Mouse (Mus musculus) MEL (cell line): ENCODE measurements around the gene Prpf8. TPM values are rescaled to one million over a fixed set of nuclear protein-coding genes. Genes with fewer than 3 reads are reported as not detected.

ENCODE experiments used
- DNase-seq: peaks from one replicate; pipeline ENCODE4 v3.0.0; 2011; ENCODE audit warnings: low read depth, low spot score
- H3K27ac ChIP-seq: 2 replicates; pipeline ENCODE4 v1.5.1; 2012; ENCODE audit warnings: low read depth, mild to moderate bottlenecking, control low read depth, low read length, moderate library complexity; ENCODE audit not compliant: control insufficient read depth
- H3K27me3 ChIP-seq, 2 experiments: fragments of 150-350 bp in 1 of 2; sonication (generic) in 1 of 2; 2 replicates each; pipeline ENCODE4 v1.6.1; 2012; ENCODE audit warnings: low read length in 2 of 2, mild to moderate bottlenecking in 2 of 2, improper control_type of control experiment in 1 of 2, moderate library complexity in 1 of 2; ENCODE audit not compliant: insufficient read depth in 2 of 2, control insufficient read depth in 1 of 2
- H3K36me3 ChIP-seq, 2 experiments: 2 replicates each; pipeline ENCODE4 v1.6.1; 2012 to 2014; ENCODE audit warnings: low read length in 2 of 2, improper control_type of control experiment in 1 of 2, inconsistent platforms in 1 of 2, mild to moderate bottlenecking in 1 of 2; ENCODE audit not compliant: insufficient read depth in 2 of 2, control insufficient read depth in 1 of 2
- H3K4me1 ChIP-seq, 2 experiments: fragments of 150-350 bp in 1 of 2; sonication (generic) in 1 of 2; 2 replicates each; pipeline ENCODE4 v1.6.1; 2012; ENCODE audit warnings: low read length in 2 of 2, improper control_type of control experiment in 1 of 2, mild to moderate bottlenecking in 1 of 2; ENCODE audit not compliant: insufficient read depth in 2 of 2, control insufficient read depth in 1 of 2
- H3K4me3 ChIP-seq, 2 experiments: fragments of 150-350 bp in 1 of 2; sonication (generic) in 1 of 2; 2 replicates each; pipeline ENCODE4 v1.5.1; 2012; ENCODE audit warnings: low read depth in 2 of 2, low read length in 2 of 2, mild to moderate bottlenecking in 2 of 2, moderate library complexity in 2 of 2, control low read depth in 1 of 2, improper control_type of control experiment in 1 of 2; ENCODE audit not compliant: control insufficient read depth in 1 of 2, insufficient read depth in 1 of 2
- H3K79me2 ChIP-seq: 2 replicates; pipeline ENCODE4 v1.6.1; 2012; ENCODE audit warnings: mild to moderate bottlenecking, low read length, moderate library complexity; ENCODE audit not compliant: control insufficient read depth, poor library complexity, insufficient read depth
- H3K9ac ChIP-seq: 2 replicates; pipeline ENCODE4 v1.6.1; 2012; ENCODE audit warnings: low read depth, mild to moderate bottlenecking, control low read depth, low read length, moderate library complexity; ENCODE audit not compliant: control insufficient read depth, poor library complexity, severe bottlenecking
- H3K9me3 ChIP-seq: fragments of 150-350 bp; sonication (generic); replicated peaks from 2 replicates; pipeline ENCODE4 v1.6.1; 2012; ENCODE audit warnings: mild to moderate bottlenecking, low read length, improper control_type of control experiment, moderate library complexity; ENCODE audit not compliant: insufficient read depth
- BHLHE40 ChIP-seq: IDR thresholded peaks from 2 replicates; pipeline ENCODE4 v1.6.1; 2012; ENCODE audit warnings: low read depth, mild to moderate bottlenecking, inconsistent platforms, low read length, improper control_type of control experiment, borderline replicate concordance
- CHD1 ChIP-seq: IDR thresholded peaks from 2 replicates; pipeline ENCODE4 v1.6.1; 2012; ENCODE audit warnings: low read depth, mild to moderate bottlenecking, inconsistent platforms, low read length, improper control_type of control experiment
- E2F4 ChIP-seq: IDR thresholded peaks from 2 replicates; pipeline ENCODE4 v1.6.1; 2011; ENCODE audit warnings: low read depth, low read length, improper control_type of control experiment, borderline replicate concordance
- ELF1 ChIP-seq: IDR thresholded peaks from 2 replicates; pipeline ENCODE4 v1.6.1; 2014; ENCODE audit warnings: low read depth, mild to moderate bottlenecking, inconsistent platforms, low read length, improper control_type of control experiment, moderate library complexity
- EP300 ChIP-seq, 2 experiments: IDR thresholded peaks; 2 replicates each; pipeline ENCODE4 v1.6.1; 2011; ENCODE audit warnings: improper control_type of control experiment in 2 of 2, low read length in 2 of 2, low read depth in 1 of 2, mild to moderate bottlenecking in 1 of 2
- ETS1 ChIP-seq: IDR thresholded peaks from 2 replicates; pipeline ENCODE4 v1.6.1; 2012; ENCODE audit warnings: low read depth, mild to moderate bottlenecking, inconsistent platforms, low read length, improper control_type of control experiment, moderate library complexity
- GABPA ChIP-seq: IDR thresholded peaks from 2 replicates; pipeline ENCODE4 v1.6.1; 2012; ENCODE audit warnings: low read depth, mild to moderate bottlenecking, inconsistent platforms, low read length, improper control_type of control experiment, moderate library complexity
- KAT2A ChIP-seq: conservative IDR thresholded peaks from 2 replicates; pipeline ENCODE4 v1.6.1; 2012; ENCODE audit warnings: low read depth, low read length, improper control_type of control experiment, inconsistent platforms
- MAFK ChIP-seq: IDR thresholded peaks from 2 replicates; pipeline ENCODE4 v1.6.1; 2011; ENCODE audit warnings: low read depth, mild to moderate bottlenecking, low read length, improper control_type of control experiment, borderline replicate concordance
- MAX ChIP-seq: IDR thresholded peaks from 2 replicates; pipeline ENCODE4 v1.6.1; 2011; ENCODE audit warnings: low read length, improper control_type of control experiment
- MYB ChIP-seq: IDR thresholded peaks from 2 replicates; pipeline ENCODE4 v1.6.1; 2011; ENCODE audit warnings: mild to moderate bottlenecking, low read depth, low read length, improper control_type of control experiment
- NELFE ChIP-seq: IDR thresholded peaks from 2 replicates; pipeline ENCODE4 v1.6.1; 2011; ENCODE audit warnings: low read depth, low read length, improper control_type of control experiment
- POLR2AphosphoS2 ChIP-seq: IDR thresholded peaks from 2 replicates; pipeline ENCODE4 v1.6.1; 2011; ENCODE audit warnings: low read length, improper control_type of control experiment
- RAD21 ChIP-seq: IDR thresholded peaks from 2 replicates; pipeline ENCODE4 v1.6.1; 2011; ENCODE audit warnings: mild to moderate bottlenecking, low read depth, low read length, improper control_type of control experiment
- RCOR1 ChIP-seq: IDR thresholded peaks from 2 replicates; pipeline ENCODE4 v1.6.1; 2012; ENCODE audit warnings: low read depth, mild to moderate bottlenecking, inconsistent platforms, low read length, improper control_type of control experiment
- SMC3 ChIP-seq: IDR thresholded peaks from 2 replicates; pipeline ENCODE4 v1.6.1; 2011; ENCODE audit warnings: low read depth, low read length, improper control_type of control experiment
- TAL1 ChIP-seq: IDR thresholded peaks from 2 replicates; pipeline ENCODE4 v1.6.1; 2012; ENCODE audit warnings: mild to moderate bottlenecking, inconsistent platforms, low read length, moderate library complexity, mixed read lengths
- TCF12 ChIP-seq: IDR thresholded peaks from 2 replicates; pipeline ENCODE4 v1.6.1; 2014; ENCODE audit warnings: low read depth, mild to moderate bottlenecking, inconsistent platforms, low read length, improper control_type of control experiment, moderate library complexity
- UBTF ChIP-seq: IDR thresholded peaks from 2 replicates; pipeline ENCODE4 v1.6.1; 2012; ENCODE audit warnings: low read depth, mild to moderate bottlenecking, inconsistent platforms, low read length, improper control_type of control experiment, moderate library complexity, borderline replicate concordance; ENCODE audit not compliant: insufficient read depth
- USF1 ChIP-seq: IDR thresholded peaks from 2 replicates; pipeline ENCODE4 v1.6.1; 2014; ENCODE audit warnings: low read depth, mild to moderate bottlenecking, inconsistent platforms, low read length, improper control_type of control experiment, moderate library complexity
- USF2 ChIP-seq, 2 experiments: IDR thresholded peaks; 2 replicates each; pipeline ENCODE4 v1.6.1; 2011 to 2012; ENCODE audit warnings: improper control_type of control experiment in 2 of 2, low read length in 2 of 2, borderline replicate concordance in 1 of 2, inconsistent platforms in 1 of 2, low read depth in 1 of 2, mild to moderate bottlenecking in 1 of 2; ENCODE audit not compliant: insufficient read depth in 1 of 2
- ZC3H11A ChIP-seq: IDR thresholded peaks from 2 replicates; pipeline ENCODE4 v1.6.1; 2012; ENCODE audit warnings: low read depth, mild to moderate bottlenecking, inconsistent platforms, low read length, improper control_type of control experiment
- ZKSCAN1 ChIP-seq: IDR thresholded peaks from 2 replicates; pipeline ENCODE4 v1.6.1; 2012; ENCODE audit warnings: low read depth, mild to moderate bottlenecking, inconsistent platforms, low read length, improper control_type of control experiment, moderate library complexity
- polyA plus RNA-seq, 2 experiments: library from polyadenylated mRNA; stranded (reverse) in 1 of 2; unstranded in 1 of 2; fragments of >175 nt in 1 of 2; fragments of >200 nt in 1 of 2; gene quantifications; 2 replicates each; pipeline versions ENCODE4 v1.2.1 to v1.2.4; 2012; ENCODE audit warnings: low replicate concordance in 2 of 2, low read depth in 1 of 2; ENCODE audit not compliant: insufficient read length in 2 of 2, insufficient read depth in 1 of 2, missing spikeins in 1 of 2
- total RNA-seq: library from RNA; depleted of rRNA; stranded (reverse); fragments of 300-350 nt; gene quantifications from 2 replicates; pipeline ENCODE4 v1.2.3, GENCODE M21; 2012

Gene Prpf8
- total and polyA plus RNA-seq, 3 experiments: 214 to 644 (median 276) TPM

DNA sequence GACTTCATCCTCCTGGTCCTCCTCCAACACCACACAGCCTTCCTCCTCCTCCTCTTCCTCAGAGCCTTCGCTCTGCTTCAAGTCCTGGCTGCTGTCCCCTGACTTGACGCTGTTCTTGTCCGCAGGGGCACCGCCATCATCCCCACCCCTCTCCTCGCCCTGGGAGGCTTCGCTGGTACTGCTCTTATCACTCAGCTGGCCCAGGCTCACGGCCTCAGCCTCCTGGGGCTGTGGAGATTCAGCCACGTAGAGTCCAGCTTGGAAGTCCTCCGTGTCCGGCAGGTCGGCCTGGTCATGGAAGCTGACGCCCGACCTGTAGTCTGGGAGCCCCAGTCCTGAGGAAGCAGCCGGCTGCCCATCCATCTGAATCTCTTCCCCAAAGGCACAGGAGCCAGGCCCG is 35.7 kb upstream of the Prpf8 start:
- Histone ChIP-seq H3K27ac (no peak overlapping the region), H3K9ac (no peak overlapping the region), H3K36me3 (peaks cover 0 to 20% of the 10 kb centered on the region in 2 experiments; a peak in 2 of 4 replicates), H3K27me3 (no peaks in the 10 kb centered on the region), H3K4me1 (peaks cover 10 to 38% of the 10 kb centered on the region in 2 experiments), H3K9me3 (no peaks in the 10 kb centered on the region), H3K79me2 (no peaks in the 10 kb centered on the region), H3K4me3 (no peak overlapping the region)
- no peak for DNase-seq
- TF ChIP-seq KAT2A (no peak), ZC3H11A (no peak), ETS1 (no peak), NELFE (no peak), CHD1 (no peak), BHLHE40 (no peak), MYB (no peak), RCOR1 (no peak), TAL1 (no peak), GABPA (no peak), EP300 (IDR thresholded peaks at IDR 0.05; ENCODE audit: low read depth in 1 of 2, low read length in 2 of 2) (no peak), USF2 (IDR thresholded peaks at IDR 0.05; ENCODE audit: borderline replicate concordance in 1 of 2, insufficient read depth in 1 of 2, low read depth in 1 of 2, low read length in 2 of 2) (no peak), MAX (no peak), UBTF (no peak), ZKSCAN1 (no peak), POLR2AphosphoS2 (no peak), E2F4 (no peak), RAD21 (no peak), TCF12 (no peak)

DNA sequence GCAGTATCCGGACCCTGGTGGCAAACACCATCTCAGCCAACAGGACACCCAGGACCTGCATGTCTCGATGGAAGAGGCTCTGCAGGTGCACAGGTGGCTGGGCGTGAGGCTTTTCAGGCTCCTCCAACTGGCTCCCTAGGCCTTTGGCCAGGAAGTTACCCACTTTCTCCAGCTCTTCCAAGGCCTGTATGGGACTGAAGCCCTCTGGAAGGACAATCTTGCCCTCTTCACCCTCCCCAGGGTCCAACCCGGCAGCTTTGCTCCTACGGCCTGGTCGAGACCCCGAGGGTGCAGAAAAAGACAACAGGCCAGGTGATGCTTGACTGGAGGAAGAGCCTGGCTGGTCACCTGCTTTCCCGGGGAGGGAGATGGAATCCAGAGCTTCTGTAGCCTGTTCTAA is 34.5 kb upstream of the Prpf8 start:
- Histone ChIP-seq H3K9me3 (no peaks in the 10 kb centered on the region), H3K79me2 (no peaks in the 10 kb centered on the region), H3K27ac (no peak overlapping the region), H3K4me1 (peaks cover 16 to 44% of the 10 kb centered on the region in 2 experiments), H3K36me3 (peaks cover 0 to 27% of the 10 kb centered on the region in 2 experiments; a peak in 2 of 4 replicates), H3K27me3 (no peaks in the 10 kb centered on the region), H3K4me3 (no peak overlapping the region), H3K9ac (no peak overlapping the region)
- DNase-seq: no peak
- TF ChIP-seq TCF12: no peak
- no peak for TF ChIP-seq SMC3
- TF ChIP-seq MAFK: no peak
- no peak for TF ChIP-seq ELF1
- TF ChIP-seq KAT2A: no peak
- no peak for TF ChIP-seq USF1
